Mouse (Mus musculus): Measurements from ENCODE around the gene Gulp1. TPM values are rescaled to one million over a fixed set of nuclear protein-coding genes. Genes with fewer than 3 reads are reported as not detected.

Gulp1 gene
- polyA plus RNA-seq (2015; fragmentation: Nextera tagmentation; extraction: Ambion mirVana), result 29.9 and 31.4 TPM in 2 replicates

GRCm38 (mm10) chr1:44551461-44552370 lies at the start of gene Gulp1:
Gulp1 (plus strand) TSS chr1:44551511.
- under 1% methylated on average over 55 of the region's 55 CpGs for WGBS
- Histone ChIP-seq H3K4me3 (peak within 1 kb of the TSS; percentile 64), H3K27me3 (no peaks in the 10 kb centered on the region), H3K36me3 (no peaks in the 10 kb centered on the region), H3K4me1 (peaks cover 12% of the 10 kb centered on the region), H3K4me2 (peak within 1 kb of the TSS; percentile 68), H3K27ac (peak within 1 kb of the TSS; percentile 93), H3K9me3 (no peaks in the 10 kb centered on the region), H3K9ac (peak within 1 kb of the TSS; percentile 67)
- ATAC-seq (ENCODE audit: borderline replicate concordance, extremely low read depth, low FRiP score, low TSS enrichment), result peak; percentile 91

GRCm38 (mm10) chr1:44550261-44550660 lies 1.1 kb upstream of the Gulp1 start:
- no peak for ATAC-seq (ENCODE audit: borderline replicate concordance, extremely low read depth, low FRiP score, low TSS enrichment)
- H3K4me3 ChIP-seq, result no peak overlapping the region
- 71% methylated on average over 6 of the region's 6 CpGs for WGBS

GRCm38 (mm10) chr1:44552371-44552841 lies 1.1 kb downstream of the Gulp1 start:
- peak; percentile 84 for ATAC-seq (ENCODE audit: borderline replicate concordance, extremely low read depth, low FRiP score, low TSS enrichment)

More at GRCm38 (mm10) chr1:44550261-44550660, 1.1 kb upstream of the Gulp1 start:
- no peak overlapping the region for H3K4me2 ChIP-seq
- no peaks in the 10 kb centered on the region for H3K9me3 ChIP-seq
- peaks cover 12% of the 10 kb centered on the region for H3K4me1 ChIP-seq
- H3K36me3 ChIP-seq, result no peaks in the 10 kb centered on the region
- no peak overlapping the region for H3K9ac ChIP-seq
- H3K27ac ChIP-seq, result no peak overlapping the region
- no peaks in the 10 kb centered on the region for H3K27me3 ChIP-seq

GRCm38 (mm10) chr1:44553166-44553898 lies 2.0 kb downstream of the Gulp1 start:
- Histone ChIP-seq H3K4me3 (peak overlapping the region; percentile 64), H3K27me3 (no peaks in the 10 kb centered on the region), H3K4me1 (peaks cover 12% of the 10 kb centered on the region), H3K36me3 (no peaks in the 10 kb centered on the region), H3K9me3 (no peaks in the 10 kb centered on the region), H3K27ac (peak overlapping the region; percentile 93), H3K9ac (no peak overlapping the region), H3K4me2 (peak overlapping the region; percentile 68)
- WGBS, result 18% methylated on average over 6 of the region's 6 CpGs
- no peak for ATAC-seq (ENCODE audit: borderline replicate concordance, extremely low read depth, low FRiP score, low TSS enrichment)

More at GRCm38 (mm10) chr1:44552371-44552841, 1.1 kb downstream of the Gulp1 start:
- peak overlapping the region; percentile 68 for H3K4me2 ChIP-seq
- H3K27me3 ChIP-seq, result no peaks in the 10 kb centered on the region
- H3K4me3 ChIP-seq, result peak overlapping the region; percentile 64
- H3K9me3 ChIP-seq, result no peaks in the 10 kb centered on the region
- WGBS, result under 1% methylated on average over 15 of the region's 15 CpGs
- peak overlapping the region; percentile 67 for H3K9ac ChIP-seq
- H3K4me1 ChIP-seq, result peaks cover 12% of the 10 kb centered on the region
- H3K27ac ChIP-seq, result peak overlapping the region; percentile 93
- no peaks in the 10 kb centered on the region for H3K36me3 ChIP-seq

- Histone ChIP-seq H3K36me3 (no peaks in the 10 kb centered on the region), H3K9me3 (no peaks in the 10 kb centered on the region), H3K27me3 (no peaks in the 10 kb centered on the region), H3K4me1 (no peaks in the 10 kb centered on the region), H3K4me2 (no peak overlapping the region), H3K9ac (no peak overlapping the region), H3K27ac (no peak overlapping the region), H3K4me3 (no peak overlapping the region)
- ATAC-seq (ENCODE audit: borderline replicate concordance, extremely low read depth, low FRiP score, low TSS enrichment), result no peak
- 56% methylated on average over 4 of the region's 4 CpGs for WGBS
Measured at GRCm38 (mm10) chr1:44567431-44567830, 16.1 kb downstream of the Gulp1 start.

- Histone ChIP-seq H3K27me3 (no peaks in the 10 kb centered on the region), H3K4me1 (no peaks in the 10 kb centered on the region), H3K4me3 (no peak overlapping the region), H3K36me3 (no peaks in the 10 kb centered on the region), H3K4me2 (no peak overlapping the region), H3K9me3 (no peaks in the 10 kb centered on the region), H3K27ac (no peak overlapping the region), H3K9ac (no peak overlapping the region)
- WGBS, result 83% methylated on average over 2 of the region's 2 CpGs
- no peak for ATAC-seq (ENCODE audit: borderline replicate concordance, extremely low read depth, low FRiP score, low TSS enrichment)
Measured at GRCm38 (mm10) chr1:44568296-44568695, 17.0 kb downstream of the Gulp1 start.

GRCm38 (mm10) chr1:44576001-44576400 lies 24.7 kb downstream of the Gulp1 start:
- no peak overlapping the region for H3K9ac ChIP-seq
- no peak for ATAC-seq (ENCODE audit: borderline replicate concordance, extremely low read depth, low FRiP score, low TSS enrichment)
- peaks cover 7% of the 10 kb centered on the region; the same call in 1 of the 2 replicates for H3K4me1 ChIP-seq
- no peak overlapping the region for H3K4me3 ChIP-seq
- 64% methylated on average over 1 of the region's 1 CpGs for WGBS
- H3K9me3 ChIP-seq, result no peaks in the 10 kb centered on the region
- no peaks in the 10 kb centered on the region for H3K36me3 ChIP-seq
- H3K27ac ChIP-seq, result no peak overlapping the region
- H3K4me2 ChIP-seq, result no peak overlapping the region
- H3K27me3 ChIP-seq, result no peaks in the 10 kb centered on the region

- H3K4me1 ChIP-seq, result peaks cover 7% of the 10 kb centered on the region; the same call in 1 of the 2 replicates
- H3K27me3 ChIP-seq, result no peaks in the 10 kb centered on the region
- H3K4me3 ChIP-seq, result no peak overlapping the region
- H3K36me3 ChIP-seq, result no peaks in the 10 kb centered on the region
- WGBS, result 54% methylated on average over 2 of the region's 2 CpGs
- H3K9me3 ChIP-seq, result no peaks in the 10 kb centered on the region
- no peak overlapping the region for H3K9ac ChIP-seq
- no peak overlapping the region for H3K27ac ChIP-seq
- ATAC-seq (ENCODE audit: borderline replicate concordance, extremely low read depth, low FRiP score, low TSS enrichment), result no peak
- H3K4me2 ChIP-seq, result no peak overlapping the region
Measured at GRCm38 (mm10) chr1:44576610-44577009, 25.3 kb downstream of the Gulp1 start.

- H3K36me3 ChIP-seq, result no peaks in the 10 kb centered on the region
- H3K27ac ChIP-seq, result no peak overlapping the region
- H3K4me3 ChIP-seq, result no peak overlapping the region
- no peaks in the 10 kb centered on the region for H3K9me3 ChIP-seq
- H3K4me2 ChIP-seq, result no peak overlapping the region
- no peak overlapping the region for H3K9ac ChIP-seq
- 76% methylated on average over 3 of the region's 3 CpGs for WGBS
- H3K4me1 ChIP-seq, result peaks cover 15% of the 10 kb centered on the region
- ATAC-seq (ENCODE audit: borderline replicate concordance, extremely low read depth, low FRiP score, low TSS enrichment), result no peak
- H3K27me3 ChIP-seq, result no peaks in the 10 kb centered on the region
Measured at GRCm38 (mm10) chr1:44580390-44580789, 29.1 kb downstream of the Gulp1 start.

- Histone ChIP-seq H3K9me3 (no peaks in the 10 kb centered on the region), H3K27ac (peak overlapping the region; percentile 21; the same call in 1 of the 2 replicates), H3K4me3 (no peak overlapping the region), H3K4me2 (no peak overlapping the region), H3K9ac (no peak overlapping the region), H3K36me3 (no peaks in the 10 kb centered on the region), H3K4me1 (peaks cover 19% of the 10 kb centered on the region), H3K27me3 (no peaks in the 10 kb centered on the region)
- WGBS, result 4% methylated on average over 3 of the region's 3 CpGs
- ATAC-seq (ENCODE audit: borderline replicate concordance, extremely low read depth, low FRiP score, low TSS enrichment), result peak; percentile 74; the same call in 1 of the 2 replicates
Measured at GRCm38 (mm10) chr1:44584886-44585385, 33.6 kb downstream of the Gulp1 start.

- H3K27ac ChIP-seq, result peak overlapping the region; percentile 76
- no peaks in the 10 kb centered on the region for H3K27me3 ChIP-seq
- no peak overlapping the region for H3K9ac ChIP-seq
- H3K36me3 ChIP-seq, result no peaks in the 10 kb centered on the region
- H3K4me1 ChIP-seq, result peaks cover 15% of the 10 kb centered on the region
- no peaks in the 10 kb centered on the region for H3K9me3 ChIP-seq
- no peak overlapping the region for H3K4me3 ChIP-seq
- 29% methylated on average over 3 of the region's 3 CpGs for WGBS
- ATAC-seq (ENCODE audit: borderline replicate concordance, extremely low read depth, low FRiP score, low TSS enrichment), result peak; percentile 97
- no peak overlapping the region for H3K4me2 ChIP-seq
Measured at GRCm38 (mm10) chr1:44591742-44592141, 40.4 kb downstream of the Gulp1 start.

Measured in lung, embryonic 15.5 days (tissue).